ENCODE assay signal across 16 mouse cellular contexts in the genomic region with DNA sequence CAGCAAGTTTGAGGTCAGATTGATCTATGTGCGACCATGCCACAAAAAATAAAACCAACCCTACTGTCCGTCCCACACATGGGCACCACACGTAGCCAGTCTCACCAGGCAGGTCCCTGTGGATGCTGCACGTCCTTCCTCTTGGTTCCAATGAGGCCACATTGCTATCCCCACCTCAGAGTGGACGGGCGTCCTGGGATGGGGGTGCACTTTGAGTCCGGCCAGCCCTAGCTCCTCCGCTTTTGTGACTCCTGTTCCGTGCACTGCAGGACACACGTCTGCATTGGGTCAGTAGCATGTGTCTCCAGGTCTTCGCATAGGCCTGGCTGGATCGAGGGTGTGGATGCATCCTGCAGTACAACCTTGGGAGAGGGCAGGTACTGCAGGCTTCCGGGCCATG.
"Had no signal": no experiment of that assay in that cellular context is flagged by ENCODE, and none has a peak within 500 bp of the region (broad histone marks: within the 10 kb centered on the region; RNA-seq: fewer than 3 reads in every experiment).

No protein-coding gene starts in this region.

- DNase-seq: cerebellum, adult 8-10 months; cerebellum, adult 9-10 months; cerebellum, adult 9-11 months; cerebellum, postnatal 10 days; cerebellum, postnatal 14 days; cerebellum, postnatal 25 days; cerebellum, postnatal 36 days; embryo, embryonic 11 days; forebrain, postnatal 0 days; gastrocnemius, adult 2 months; gastrocnemius, postnatal 10 days; gastrocnemius, postnatal 14 days; gastrocnemius, postnatal 25 days; gastrocnemius, postnatal 36 days; heart, adult 18-20 months; heart, adult 2 months had no signal
